Mouse (Mus musculus) midbrain, embryonic 16.5 days (tissue): ENCODE data around the gene Vcl. TPM values are rescaled to one million over a fixed set of nuclear protein-coding genes. Genes with fewer than 3 reads are reported as not detected.

Source experiments
- ATAC-seq: fragments of 200-750 bp; cut with Nextera tagmentation; 2 replicates; pipeline ENCODE4 v1.8.0; 2017; ENCODE audit warnings: moderate TSS enrichment
- H3K27ac ChIP-seq: fragments of 300-500 bp; sonication (generic); 2 replicates; pipeline ENCODE4 v1.5.1; 2014; ENCODE audit warnings: mild to moderate bottlenecking, low read length, mixed read lengths
- H3K27me3 ChIP-seq: fragments of 300-500 bp; sonication (generic); 2 replicates; pipeline ENCODE4 v1.6.1; 2014; ENCODE audit warnings: low read depth, low read length, mixed read lengths; ENCODE audit not compliant: control insufficient read depth, insufficient read depth
- H3K36me3 ChIP-seq: fragments of 300-500 bp; sonication (generic); 2 replicates; pipeline ENCODE4 v1.6.1; 2014; ENCODE audit warnings: mild to moderate bottlenecking, low read length, moderate library complexity, mixed read lengths; ENCODE audit not compliant: control insufficient read depth, insufficient read depth
- H3K4me1 ChIP-seq: fragments of 300-500 bp; sonication (generic); 2 replicates; pipeline ENCODE4 v1.6.1; 2014; ENCODE audit warnings: mild to moderate bottlenecking, low read length, mixed read lengths; ENCODE audit not compliant: control insufficient read depth, insufficient read depth
- H3K4me2 ChIP-seq: fragments of 300-500 bp; sonication (generic); 2 replicates; pipeline ENCODE4 v1.6.1; 2014; ENCODE audit warnings: mild to moderate bottlenecking, low read length, mixed read lengths
- H3K4me3 ChIP-seq: fragments of 300-500 bp; sonication (generic); 2 replicates; pipeline ENCODE4 v1.5.1; 2014; ENCODE audit warnings: low read depth, mild to moderate bottlenecking, low read length, moderate library complexity, mixed read lengths
- H3K9ac ChIP-seq: fragments of 300-500 bp; sonication (generic); 2 replicates; pipeline ENCODE4 v1.6.1; 2014; ENCODE audit warnings: low read depth, low read length, mixed read lengths
- H3K9me3 ChIP-seq: fragments of 300-500 bp; sonication (generic); replicated peaks from 2 replicates; pipeline ENCODE4 v1.6.1; 2014; ENCODE audit warnings: mild to moderate bottlenecking, low read length, mixed read lengths; ENCODE audit not compliant: control insufficient read depth, poor library complexity, severe bottlenecking
- WGBS: fragments of 180-500 bp; shearing (Covaris S2); extraction: QIAGEN DNeasy Blood & Tissue Kit; methylation state at CpG from one replicate; pipeline ENCODE4 v1.1.7; 2014; 5-methylcytosine and 5-hydroxymethylcytosine counted together
- polyA plus RNA-seq: library from polyadenylated mRNA; unstranded; fragments of >200 nt; fragmentation: Nextera tagmentation; extraction: Ambion mirVana; gene quantifications from 2 replicates; pipeline ENCODE4 v1.2.1, GENCODE M21; 2015

The Vcl gene
- polyA plus RNA-seq, 1 experiment from 2014 or later = 11.9 TPM

DNA sequence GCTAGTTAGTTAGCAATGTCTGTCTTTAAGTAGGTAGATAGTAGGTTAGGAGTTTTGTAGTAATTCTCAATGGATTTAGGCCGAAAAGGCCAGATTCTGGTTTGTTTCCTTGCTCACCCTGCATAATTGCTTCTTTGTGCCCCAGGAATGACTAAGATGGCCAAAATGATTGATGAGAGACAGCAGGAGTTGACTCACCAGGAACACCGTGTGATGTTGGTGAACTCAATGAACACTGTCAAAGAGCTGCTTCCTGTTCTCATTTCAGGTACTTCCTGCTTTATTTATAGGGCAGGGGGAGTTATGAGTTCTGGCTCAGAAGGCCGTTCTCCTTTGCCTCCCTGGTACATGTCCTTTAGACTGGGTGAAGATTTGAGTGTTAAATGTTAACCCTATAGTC is 56.3 kb downstream of the Vcl start:
- H3K36me3 ChIP-seq = no peaks in the 10 kb centered on the region
- no peak for ATAC-seq

DNA sequence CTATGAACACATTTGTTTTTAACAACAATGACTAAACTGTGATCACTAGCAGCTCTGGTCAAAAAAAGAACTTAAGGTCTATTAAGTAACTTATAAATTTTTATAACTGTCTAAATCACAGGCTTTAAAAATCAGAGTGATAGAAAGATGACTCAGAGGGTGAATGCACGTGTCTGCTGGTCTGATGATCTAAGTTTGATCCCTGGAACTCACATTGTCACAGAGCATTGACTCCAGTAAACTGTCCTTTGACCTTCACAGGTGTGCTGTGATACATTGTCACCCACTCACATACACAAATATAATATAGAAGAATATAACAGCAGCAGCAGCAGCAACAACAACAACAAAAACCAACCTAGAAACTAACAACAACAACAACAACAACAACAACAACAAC is 62.3 kb downstream of the Vcl start:
- no peaks in the 10 kb centered on the region for H3K36me3 ChIP-seq
- H3K4me1 ChIP-seq = no peaks in the 10 kb centered on the region
- no peak overlapping the region for H3K4me2 ChIP-seq
- H3K9ac ChIP-seq = no peak overlapping the region
- H3K4me3 ChIP-seq = no peak overlapping the region
- no peaks in the 10 kb centered on the region for H3K27me3 ChIP-seq
- ATAC-seq = no peak
- H3K9me3 ChIP-seq = no peaks in the 10 kb centered on the region
- no peak overlapping the region for H3K27ac ChIP-seq
- WGBS = 90% methylated on average over 1 of the region's 1 CpGs

More for the DNA sequence above, 56.3 kb downstream of the Vcl start:
- H3K27ac ChIP-seq = no peak overlapping the region
- H3K4me2 ChIP-seq = no peak overlapping the region
- H3K4me1 ChIP-seq = no peaks in the 10 kb centered on the region
- H3K9me3 ChIP-seq = no peaks in the 10 kb centered on the region
- no peaks in the 10 kb centered on the region for H3K27me3 ChIP-seq
- no peak overlapping the region for H3K4me3 ChIP-seq
- 75% methylated on average over 3 of the region's 3 CpGs for WGBS
- no peak overlapping the region for H3K9ac ChIP-seq

GRCm38 (mm10) chr14:20993067-20993691 is 64.0 kb downstream of the Vcl start:
- Histone ChIP-seq H3K27ac (no peak overlapping the region), H3K4me1 (no peaks in the 10 kb centered on the region), H3K4me3 (no peak overlapping the region), H3K9ac (no peak overlapping the region), H3K4me2 (no peak overlapping the region), H3K27me3 (no peaks in the 10 kb centered on the region), H3K9me3 (no peaks in the 10 kb centered on the region), H3K36me3 (no peaks in the 10 kb centered on the region)
- no peak for ATAC-seq
- 57% methylated on average over 3 of the region's 3 CpGs for WGBS

- Histone ChIP-seq H3K9ac (no peak overlapping the region), H3K4me3 (no peak overlapping the region), H3K4me1 (no peaks in the 10 kb centered on the region), H3K36me3 (no peaks in the 10 kb centered on the region), H3K4me2 (no peak overlapping the region), H3K27me3 (no peaks in the 10 kb centered on the region), H3K9me3 (no peaks in the 10 kb centered on the region), H3K27ac (no peak overlapping the region)
- ATAC-seq = no peak
- WGBS = 69% methylated on average over 3 of the region's 3 CpGs
Observed at GRCm38 (mm10) chr14:20994475-20994874, 65.3 kb downstream of the Vcl start.

DNA sequence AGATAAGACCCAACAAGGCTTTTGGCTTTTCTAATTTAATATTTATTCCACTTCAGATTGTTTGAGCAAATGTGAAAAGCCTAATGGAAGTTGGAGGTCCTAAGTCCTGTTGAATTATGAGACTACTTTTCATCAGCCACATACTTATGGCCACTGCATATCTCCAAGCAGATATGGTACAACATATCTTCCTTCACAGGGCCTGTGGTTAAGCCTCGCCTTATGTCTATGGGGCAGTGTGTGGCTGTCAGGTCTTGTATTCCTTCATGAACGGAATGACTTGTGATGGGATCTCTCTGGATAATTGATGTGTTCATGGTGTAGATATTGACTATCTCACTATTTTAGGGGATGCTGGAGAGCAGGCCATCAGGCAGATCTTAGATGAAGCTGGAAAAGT is 66.3 kb downstream of the Vcl start:
- ATAC-seq = no peak

DNA sequence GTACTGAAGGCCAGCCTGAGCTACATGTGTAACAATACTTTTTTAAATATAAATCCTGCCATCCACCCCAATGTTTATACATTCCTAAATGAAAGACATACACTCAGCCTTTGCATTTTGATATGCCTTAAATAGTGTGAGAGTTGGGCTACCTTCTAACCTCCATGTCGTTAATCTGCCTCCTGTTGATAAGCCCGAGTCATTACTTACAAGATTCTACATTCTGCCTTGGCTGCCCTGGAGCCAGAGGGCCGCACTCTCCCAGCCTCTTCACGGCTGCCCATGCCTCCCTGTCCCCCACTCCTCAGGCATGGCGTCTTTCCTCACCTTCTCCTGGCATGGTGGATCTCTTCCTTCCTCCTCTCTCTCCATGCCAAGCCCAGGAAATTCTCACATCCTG is 67.2 kb downstream of the Vcl start:
- H3K4me1 ChIP-seq = no peaks in the 10 kb centered on the region
- no peaks in the 10 kb centered on the region for H3K36me3 ChIP-seq
- 76% methylated on average over 5 of the region's 5 CpGs for WGBS
- H3K9me3 ChIP-seq = no peaks in the 10 kb centered on the region
- no peaks in the 10 kb centered on the region for H3K27me3 ChIP-seq
- H3K9ac ChIP-seq = no peak overlapping the region
- no peak overlapping the region for H3K4me2 ChIP-seq
- no peak overlapping the region for H3K27ac ChIP-seq
- no peak overlapping the region for H3K4me3 ChIP-seq
- no peak for ATAC-seq

More for the DNA sequence above, 66.3 kb downstream of the Vcl start:
- Histone ChIP-seq H3K4me1 (no peaks in the 10 kb centered on the region), H3K4me2 (no peak overlapping the region), H3K9me3 (no peaks in the 10 kb centered on the region), H3K36me3 (no peaks in the 10 kb centered on the region), H3K4me3 (no peak overlapping the region), H3K27ac (no peak overlapping the region), H3K9ac (no peak overlapping the region), H3K27me3 (no peaks in the 10 kb centered on the region)
- 95% methylated on average over 2 of the region's 2 CpGs for WGBS

- ATAC-seq = no peak
- Histone ChIP-seq H3K27ac (no peak overlapping the region), H3K4me1 (no peaks in the 10 kb centered on the region), H3K27me3 (no peaks in the 10 kb centered on the region), H3K9me3 (no peaks in the 10 kb centered on the region), H3K4me2 (no peak overlapping the region), H3K4me3 (no peak overlapping the region), H3K9ac (no peak overlapping the region), H3K36me3 (no peaks in the 10 kb centered on the region)
- 43% methylated on average over 3 of the region's 3 CpGs for WGBS
Observed at GRCm38 (mm10) chr14:20997548-20997947, 68.3 kb downstream of the Vcl start.

DNA sequence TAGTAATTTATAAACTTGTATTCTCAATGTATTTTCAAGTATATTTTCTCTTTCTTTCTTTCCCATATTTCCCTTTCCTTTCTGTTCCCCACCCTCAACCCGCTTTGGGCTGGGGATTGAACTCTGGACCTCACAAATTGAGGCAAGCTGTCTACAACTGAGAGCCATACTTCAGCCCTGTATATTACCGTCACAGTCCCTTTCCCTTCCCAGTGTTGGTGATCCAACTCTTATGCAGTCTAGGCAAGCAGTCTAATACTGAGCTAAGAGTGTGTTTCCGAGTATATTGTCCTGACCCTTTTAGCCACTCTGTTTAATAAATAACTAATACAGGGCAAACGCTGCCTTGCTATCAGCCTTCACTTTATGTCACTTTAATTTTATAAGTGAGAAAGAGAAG is 70.4 kb downstream of the Vcl start:
- ATAC-seq = no peak
- Histone ChIP-seq H3K4me1 (no peaks in the 10 kb centered on the region), H3K9ac (no peak overlapping the region), H3K27ac (no peak overlapping the region), H3K4me2 (no peak overlapping the region), H3K36me3 (no peaks in the 10 kb centered on the region), H3K9me3 (no peaks in the 10 kb centered on the region), H3K27me3 (no peaks in the 10 kb centered on the region), H3K4me3 (no peak overlapping the region)
- 92% methylated on average over 4 of the region's 4 CpGs for WGBS

DNA sequence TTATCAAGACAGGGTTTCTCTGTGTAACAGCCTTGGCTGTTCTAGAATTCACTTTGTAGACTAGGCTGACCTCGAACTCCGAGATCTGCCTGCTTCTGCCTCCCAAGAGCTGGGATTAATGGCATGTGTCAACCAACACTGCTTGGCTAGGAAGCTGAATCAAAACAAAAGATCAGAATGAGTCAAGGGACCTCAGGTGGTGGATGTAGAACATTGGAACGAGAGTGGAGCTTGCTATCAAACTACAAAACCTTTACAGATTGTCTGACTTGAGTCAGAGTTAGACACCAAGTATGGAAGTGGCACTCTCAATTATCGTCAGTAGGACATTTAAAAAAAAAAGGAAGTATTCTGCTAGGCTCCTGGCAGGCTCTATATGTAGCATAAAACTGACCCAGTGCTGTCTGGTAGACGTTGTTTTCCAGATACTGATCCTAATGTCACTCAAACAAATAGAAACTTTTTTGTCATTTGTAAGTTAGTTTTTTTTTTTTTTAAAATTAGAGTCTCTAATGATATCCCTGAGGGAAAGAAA is 84.7 kb downstream of the Vcl start:
- WGBS = 95% methylated on average over 5 of the region's 5 CpGs
- H3K9me3 ChIP-seq = no peaks in the 10 kb centered on the region
- H3K36me3 ChIP-seq = no peaks in the 10 kb centered on the region
- no peak overlapping the region for H3K27ac ChIP-seq
- no peak overlapping the region for H3K4me2 ChIP-seq
- no peak overlapping the region for H3K9ac ChIP-seq
- no peak for ATAC-seq
- no peaks in the 10 kb centered on the region for H3K4me1 ChIP-seq
- H3K4me3 ChIP-seq = no peak overlapping the region
- no peaks in the 10 kb centered on the region for H3K27me3 ChIP-seq
